Mouse (Mus musculus) kidney, adult 8-10 months (tissue): ENCODE measurements around the gene Apol7e.
A peak's percentile ranks its signal among the peaks of the same experiment; 100 is the strongest.
"Not testable (repeated sequence)": the region's sequence is repeated elsewhere in the genome, so short reads cannot be mapped to it uniquely, and the experiment has no call there.

Experiments
- DNase-seq, 2 experiments: peaks; one replicate each; pipeline ENCODE4 v3.0.0; 2022

Apol7e gene

DNA sequence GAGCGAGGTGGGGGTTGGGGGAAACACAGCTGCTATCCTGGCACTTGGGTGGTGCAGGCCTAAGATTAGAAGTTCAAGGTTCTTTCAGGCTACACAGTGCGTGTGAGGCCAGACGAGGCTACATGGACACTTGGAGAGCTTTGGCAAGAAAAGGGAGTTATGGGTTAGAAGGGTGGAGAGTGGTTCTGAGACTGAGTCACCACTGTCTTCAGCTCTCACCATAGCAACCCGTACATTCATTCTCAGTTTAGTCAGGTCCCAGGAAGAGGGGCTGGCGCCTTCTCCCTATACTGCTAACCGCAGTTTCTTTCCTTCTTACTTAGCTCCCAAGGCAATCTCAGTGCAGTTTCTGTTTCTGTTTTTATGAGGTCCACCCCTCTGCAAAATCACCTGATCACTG is 42.9 kb downstream of the Apol7e start:
- DNase-seq, result not testable (repeated sequence)

GRCm38 (mm10) chr15:77744632-77745031 is 46.0 kb downstream of the Apol7e start:
- DNase-seq, result no peak

- no peak for DNase-seq
Observed at GRCm38 (mm10) chr15:77745081-77745480, 46.4 kb downstream of the Apol7e start.

- no peak for DNase-seq
Observed at GRCm38 (mm10) chr15:77746326-77746725, 47.7 kb downstream of the Apol7e start.

DNA sequence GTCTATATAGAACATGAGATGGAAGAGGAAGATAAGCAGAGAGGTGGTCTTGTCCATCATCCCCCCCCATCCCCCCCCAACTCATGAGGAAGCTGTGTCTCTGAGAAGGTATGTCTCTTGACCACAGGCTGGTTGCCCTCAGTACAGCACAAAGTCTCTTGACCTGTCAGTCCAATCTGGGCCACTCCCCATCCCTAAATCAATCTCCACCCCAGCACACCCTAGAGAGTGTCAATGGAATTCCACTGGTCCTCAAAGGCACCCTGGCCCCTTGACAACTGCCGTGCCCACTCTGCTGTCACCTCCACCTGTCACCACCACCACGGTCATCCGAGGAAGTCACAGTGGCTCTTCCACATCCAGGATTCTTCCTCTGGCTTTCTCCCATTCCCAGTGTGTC is 49.8 kb downstream of the Apol7e start:
- no peak for DNase-seq

DNA sequence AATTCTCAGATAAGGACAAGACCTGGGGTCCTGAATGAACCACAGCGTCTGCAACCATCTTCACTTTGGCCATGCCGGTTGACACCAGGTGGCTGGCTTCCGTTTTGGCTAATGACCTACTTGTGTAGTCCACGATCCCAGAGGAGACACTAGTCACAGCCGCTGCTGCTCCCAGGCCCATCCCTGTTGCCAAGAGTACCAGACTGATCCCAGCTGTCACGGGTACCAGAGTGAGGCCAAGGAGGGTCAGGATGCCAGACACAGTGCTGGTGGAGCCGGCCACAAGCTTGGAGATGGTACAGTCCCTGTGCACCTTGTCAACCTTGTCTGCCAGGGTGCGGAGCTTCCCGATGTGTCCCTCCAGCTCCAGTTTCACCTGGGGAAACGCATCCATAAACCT is 51.1 kb downstream of the Apol7e start:
- DNase-seq, result no peak

DNA sequence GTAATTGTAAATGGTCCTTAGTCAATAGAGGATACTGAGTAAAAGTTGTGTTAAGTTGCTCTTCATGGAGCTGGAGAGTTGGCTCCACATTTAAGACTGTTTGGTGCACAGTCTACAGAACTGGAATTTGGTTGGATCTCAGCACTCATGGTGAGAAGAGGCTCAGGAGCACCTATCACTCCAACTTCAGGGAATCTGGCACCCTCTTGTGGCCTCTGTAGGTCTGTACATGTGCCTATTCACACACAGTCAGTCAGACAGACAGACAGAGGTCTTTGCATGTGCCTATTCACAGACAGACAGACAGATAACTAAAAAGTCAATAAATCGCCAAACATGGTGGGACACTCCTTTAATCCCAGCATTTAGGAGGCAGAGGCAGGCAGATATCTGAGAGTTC is 51.8 kb downstream of the Apol7e start:
- DNase-seq, result peak in 1 of 2 experiments; percentile 52

GRCm38 (mm10) chr15:77752443-77752842 is 53.8 kb downstream of the Apol7e start:
- no peak for DNase-seq

- DNase-seq, result no peak
Observed at GRCm38 (mm10) chr15:77755132-77755531, 56.5 kb downstream of the Apol7e start.

DNA sequence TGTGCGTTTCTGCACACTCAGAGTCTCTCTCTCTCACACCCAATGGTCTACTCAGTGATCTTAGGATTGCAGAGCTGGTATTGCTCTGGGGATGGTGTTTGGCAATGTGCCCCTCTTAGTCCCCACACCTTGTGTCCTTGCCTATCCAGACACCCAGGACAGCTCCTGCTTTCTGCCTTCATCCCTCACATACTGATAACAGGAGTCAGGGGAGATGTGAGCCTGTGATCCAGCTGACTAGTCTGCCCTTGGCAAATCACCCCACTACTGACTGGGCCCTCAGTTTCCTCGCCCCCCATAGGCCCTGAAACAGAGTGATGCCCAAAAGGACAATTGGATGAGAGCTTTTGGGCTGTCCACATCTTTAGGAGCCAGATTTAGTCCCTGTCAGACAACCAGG is 57.4 kb downstream of the Apol7e start:
- no peak for DNase-seq

GRCm38 (mm10) chr15:77756848-77757247 is 58.2 kb downstream of the Apol7e start, which contains the start of gene Apol8:
Gene Apol8, minus strand, starts transcription at chr15:77757003.
- DNase-seq, result peak in 1 of 2 experiments; percentile 56

DNA sequence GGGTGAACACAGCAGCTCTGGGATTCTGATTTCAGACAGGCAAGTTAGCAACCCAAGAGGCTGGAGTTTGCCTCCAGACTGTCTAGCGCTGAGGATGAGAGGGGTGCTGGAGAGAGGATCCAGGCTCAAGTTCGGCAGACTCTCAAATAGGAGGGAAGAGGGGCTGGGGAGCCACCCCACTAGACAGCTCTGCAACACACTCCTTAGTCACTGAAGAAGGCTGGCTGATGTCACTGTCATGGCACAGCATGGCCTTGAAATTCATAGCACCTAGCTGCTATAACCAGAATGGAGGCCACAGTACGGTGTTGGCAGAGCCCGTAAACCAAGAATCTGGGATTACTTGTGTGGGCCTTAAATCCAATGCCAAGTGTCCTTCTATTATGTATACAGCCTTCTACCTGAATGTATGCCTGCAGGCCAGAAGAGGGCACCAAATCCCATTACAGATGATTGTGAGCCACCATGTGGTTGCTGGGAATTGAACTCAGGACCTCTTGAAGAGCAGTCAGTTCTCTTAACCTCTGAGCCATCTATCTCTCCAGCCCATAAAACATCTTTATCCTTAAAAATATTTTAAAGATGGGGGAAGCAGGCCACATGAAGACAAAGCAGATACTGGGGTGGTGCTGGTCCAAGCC is 59.0 kb downstream of the Apol7e start:
- no peak for DNase-seq

- no peak for DNase-seq
Observed at GRCm38 (mm10) chr15:77760037-77760436, 61.4 kb downstream of the Apol7e start.

DNA sequence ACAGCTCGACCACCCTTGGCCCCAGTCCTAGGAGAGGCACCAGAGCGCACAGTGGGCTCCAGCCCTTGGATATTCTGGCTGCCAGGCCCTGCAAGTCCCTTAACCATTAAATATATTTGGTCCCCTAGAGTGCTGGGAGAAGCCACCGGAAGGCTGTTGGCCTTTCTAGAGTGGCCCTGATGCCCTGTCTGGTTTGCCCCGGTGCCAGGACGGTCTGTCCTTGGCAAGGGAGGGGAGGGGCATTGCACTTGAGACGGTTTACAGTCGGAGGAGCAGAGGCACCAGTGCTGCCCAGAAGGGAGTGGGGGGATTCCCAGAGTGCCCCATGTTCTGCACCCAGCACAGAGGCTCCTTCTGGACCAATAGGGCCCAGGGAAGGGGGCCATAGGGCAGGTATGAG is 62.4 kb downstream of the Apol7e start:
- no peak for DNase-seq

- DNase-seq, result peak in 1 of 2 experiments; percentile 32
Observed at GRCm38 (mm10) chr15:77761561-77762380, 63.1 kb downstream of the Apol7e start.

DNA sequence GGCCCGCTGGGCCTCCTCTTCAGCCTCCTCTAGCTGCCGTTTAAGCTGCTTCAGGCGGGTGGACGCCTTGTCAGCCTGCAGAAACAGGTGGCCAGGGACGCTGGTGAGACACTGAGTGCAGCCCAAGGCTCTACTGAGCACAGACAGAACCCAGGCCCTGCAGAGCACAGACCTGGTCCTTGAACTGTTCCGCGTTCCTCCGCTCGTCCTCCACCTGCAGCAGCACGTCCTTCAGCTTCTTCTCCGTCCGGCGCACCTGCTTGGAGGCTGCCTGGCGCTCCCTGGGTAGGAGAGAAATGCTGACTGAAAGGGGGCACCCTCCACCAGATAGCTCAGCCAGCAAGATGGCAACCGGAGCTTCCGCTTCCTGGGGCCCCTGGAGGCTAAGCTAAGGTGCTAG is 64.4 kb downstream of the Apol7e start:
- no peak for DNase-seq

GRCm38 (mm10) chr15:77763702-77764101 is 65.0 kb downstream of the Apol7e start:
- no peak for DNase-seq

DNA sequence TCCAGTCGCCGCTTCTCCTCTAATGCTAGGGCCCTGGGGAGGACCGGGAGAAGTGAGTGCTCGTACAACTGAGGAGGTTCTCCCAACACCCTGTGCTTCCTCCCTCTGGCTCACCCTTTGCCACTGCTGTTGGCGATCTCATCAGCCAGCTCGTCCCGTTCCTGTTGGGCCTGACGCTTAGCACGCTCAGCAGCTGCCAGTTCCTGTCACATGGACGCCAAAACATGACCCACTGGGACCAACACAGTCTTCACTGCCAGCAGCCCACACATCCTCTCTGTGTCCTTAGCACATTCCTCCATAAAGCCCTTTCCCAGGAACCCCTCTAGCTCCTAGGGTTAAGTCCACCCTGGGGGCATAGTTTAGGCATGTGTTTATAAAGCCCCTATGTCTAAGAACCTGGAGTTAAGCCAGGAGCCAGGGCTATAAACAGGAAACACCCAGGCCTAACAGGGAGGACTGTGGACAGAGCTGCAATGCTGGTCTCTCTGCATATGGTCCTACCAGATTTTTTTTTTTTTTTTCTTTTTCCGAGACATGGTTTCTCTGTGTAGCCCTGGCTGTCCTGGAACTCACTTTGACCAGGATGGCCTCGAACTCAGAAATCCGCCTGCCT is 65.8 kb downstream of the Apol7e start:
- DNase-seq, result peak; percentile 45 to 51

DNA sequence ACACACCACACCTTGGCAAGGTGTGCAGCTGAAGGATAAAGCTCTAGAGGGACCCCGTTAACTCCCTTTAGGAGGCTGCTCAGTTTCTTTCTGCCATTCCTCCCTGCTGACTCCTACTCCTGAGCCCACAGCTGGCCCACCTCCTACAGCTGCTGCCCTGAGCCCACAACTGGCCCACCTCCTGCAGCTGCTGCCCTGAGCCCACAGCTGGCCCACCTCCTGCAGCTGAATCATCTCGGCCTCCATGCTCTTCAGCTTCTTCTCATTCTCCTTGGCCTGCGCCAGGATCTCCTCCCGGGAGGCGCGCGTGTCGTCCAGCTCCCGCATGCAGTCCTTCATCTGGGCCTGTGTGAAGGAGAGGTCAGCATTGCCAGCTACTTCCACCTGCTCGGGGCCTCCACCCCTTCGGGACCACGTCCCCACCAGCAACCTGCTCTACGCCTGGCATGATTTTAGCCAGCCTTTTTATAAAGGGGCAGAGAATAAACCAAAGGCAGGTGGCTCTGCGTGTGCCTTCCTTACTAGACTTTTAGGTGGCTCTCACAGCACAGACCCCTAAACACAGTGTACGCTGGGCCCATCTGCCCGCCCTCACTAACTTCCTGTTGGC is 66.9 kb downstream of the Apol7e start:
- no peak for DNase-seq

DNA sequence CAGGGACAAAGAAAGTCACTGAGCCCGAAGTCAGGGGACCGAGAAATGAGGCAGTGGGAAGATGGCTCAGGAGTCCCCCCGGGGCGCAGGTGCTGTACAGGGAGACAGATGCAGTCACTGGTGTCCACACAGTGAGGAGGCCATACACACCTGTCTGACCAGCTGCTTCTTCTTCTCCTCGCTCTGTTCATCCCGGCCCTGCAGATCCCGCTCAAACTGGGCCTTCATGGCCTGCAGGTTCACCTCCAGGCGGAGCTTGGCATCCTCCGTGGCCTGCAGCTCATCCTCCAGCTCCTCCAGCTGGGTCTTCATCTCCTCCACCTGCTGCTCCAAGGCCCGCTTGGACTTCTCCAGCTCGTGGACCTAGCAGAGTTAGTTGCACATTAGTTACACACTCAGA is 68.3 kb downstream of the Apol7e start:
- no peak for DNase-seq
